Mouse (Mus musculus): Measurements from ENCODE around the gene Pes1. TPM values are rescaled to one million over a fixed set of nuclear protein-coding genes. Genes with fewer than 3 reads are reported as not detected.

Gene Pes1
- polyA plus RNA-seq, 1 experiment from 2014 or later: 64.9 TPM

GRCm38 (mm10) chr11:3973081-3973480, 9.3 kb downstream of the Pes1 start:
- no peak for ATAC-seq (ENCODE audit: insufficient number of reproducible peaks, insufficient read depth, low FRiP score, low read depth)
- H3K36me3 ChIP-seq (ENCODE audit: control insufficient read depth, insufficient read depth, low read length): peaks cover 81% of the 10 kb centered on the region
- no peaks in the 10 kb centered on the region for H3K4me1 ChIP-seq (ENCODE audit: control insufficient read depth, insufficient read depth, low read length)
- WGBS: 96% methylated on average over 7 of the region's 7 CpGs
- no peak overlapping the region for H3K4me2 ChIP-seq (replicated peaks; ENCODE audit: low read depth, low read length)
- no peaks in the 10 kb centered on the region for H3K9me3 ChIP-seq (ENCODE audit: control insufficient read depth, low read depth, low read length)
- no peak overlapping the region for H3K9ac ChIP-seq (replicated peaks; ENCODE audit: low read depth, low read length)
- no peak overlapping the region for H3K27ac ChIP-seq (ENCODE audit: low read length)
- no peak overlapping the region for H3K4me3 ChIP-seq (ENCODE audit: low read depth, low read length)
- H3K27me3 ChIP-seq (ENCODE audit: control insufficient read depth, insufficient read depth, low read length): no peaks in the 10 kb centered on the region

- WGBS: 91% methylated on average over 3 of the region's 3 CpGs
- Histone ChIP-seq H3K27ac (ENCODE audit: low read length) (no peak overlapping the region), H3K36me3 (ENCODE audit: control insufficient read depth, insufficient read depth, low read length) (peaks cover 89% of the 10 kb centered on the region), H3K4me3 (ENCODE audit: low read depth, low read length) (no peak overlapping the region), H3K27me3 (ENCODE audit: control insufficient read depth, insufficient read depth, low read length) (no peaks in the 10 kb centered on the region), H3K9ac (replicated peaks; ENCODE audit: low read depth, low read length) (no peak overlapping the region), H3K4me1 (ENCODE audit: control insufficient read depth, insufficient read depth, low read length) (no peaks in the 10 kb centered on the region), H3K9me3 (ENCODE audit: control insufficient read depth, low read depth, low read length) (no peaks in the 10 kb centered on the region), H3K4me2 (replicated peaks; ENCODE audit: low read depth, low read length) (no peak overlapping the region)
- no peak for ATAC-seq (ENCODE audit: insufficient number of reproducible peaks, insufficient read depth, low FRiP score, low read depth)
Measured at GRCm38 (mm10) chr11:3974311-3974710, 10.5 kb downstream of the Pes1 start.

- ATAC-seq (ENCODE audit: insufficient number of reproducible peaks, insufficient read depth, low FRiP score, low read depth): no peak
- Histone ChIP-seq H3K4me1 (ENCODE audit: control insufficient read depth, insufficient read depth, low read length) (no peaks in the 10 kb centered on the region), H3K9ac (replicated peaks; ENCODE audit: low read depth, low read length) (no peak within 1 kb of the TSS), H3K4me2 (replicated peaks; ENCODE audit: low read depth, low read length) (no peak within 1 kb of the TSS), H3K4me3 (ENCODE audit: low read depth, low read length) (no peak within 1 kb of the TSS), H3K27me3 (ENCODE audit: control insufficient read depth, insufficient read depth, low read length) (no peaks in the 10 kb centered on the region), H3K9me3 (ENCODE audit: control insufficient read depth, low read depth, low read length) (no peaks in the 10 kb centered on the region), H3K36me3 (ENCODE audit: control insufficient read depth, insufficient read depth, low read length) (peaks cover 73% of the 10 kb centered on the region), H3K27ac (ENCODE audit: low read length) (no peak within 1 kb of the TSS)
- WGBS: 94% methylated on average over 6 of the region's 6 CpGs
Measured at GRCm38 (mm10) chr11:3976678-3977077, 12.9 kb downstream of the Pes1 start, which contains the start of gene 4930556J24Rik. Gene 4930556J24Rik (minus strand): TSS chr11:3976778.

- no peaks in the 10 kb centered on the region for H3K9me3 ChIP-seq (ENCODE audit: control insufficient read depth, low read depth, low read length)
- H3K9ac ChIP-seq (replicated peaks; ENCODE audit: low read depth, low read length): no peak overlapping the region
- no peak overlapping the region for H3K4me2 ChIP-seq (replicated peaks; ENCODE audit: low read depth, low read length)
- no peak for ATAC-seq (ENCODE audit: insufficient number of reproducible peaks, insufficient read depth, low FRiP score, low read depth)
- no peaks in the 10 kb centered on the region for H3K4me1 ChIP-seq (ENCODE audit: control insufficient read depth, insufficient read depth, low read length)
- H3K27me3 ChIP-seq (ENCODE audit: control insufficient read depth, insufficient read depth, low read length): no peaks in the 10 kb centered on the region
- H3K36me3 ChIP-seq (ENCODE audit: control insufficient read depth, insufficient read depth, low read length): peaks cover 56% of the 10 kb centered on the region
- 90% methylated on average over 5 of the region's 5 CpGs for WGBS
- H3K4me3 ChIP-seq (ENCODE audit: low read depth, low read length): no peak overlapping the region
- H3K27ac ChIP-seq (ENCODE audit: low read length): no peak overlapping the region
Measured at GRCm38 (mm10) chr11:3978421-3978820, 14.6 kb downstream of the Pes1 start.

GRCm38 (mm10) chr11:3981536-3981935, 17.8 kb downstream of the Pes1 start:
- 78% methylated on average over 6 of the region's 6 CpGs for WGBS
- Histone ChIP-seq H3K27me3 (ENCODE audit: control insufficient read depth, insufficient read depth, low read length) (peaks cover 4% of the 10 kb centered on the region; the same call in 1 of the 2 replicates), H3K4me1 (ENCODE audit: control insufficient read depth, insufficient read depth, low read length) (no peaks in the 10 kb centered on the region), H3K27ac (ENCODE audit: low read length) (no peak overlapping the region), H3K9ac (replicated peaks; ENCODE audit: low read depth, low read length) (no peak overlapping the region), H3K9me3 (ENCODE audit: control insufficient read depth, low read depth, low read length) (no peaks in the 10 kb centered on the region), H3K36me3 (ENCODE audit: control insufficient read depth, insufficient read depth, low read length) (peaks cover 29% of the 10 kb centered on the region), H3K4me3 (ENCODE audit: low read depth, low read length) (no peak overlapping the region), H3K4me2 (replicated peaks; ENCODE audit: low read depth, low read length) (no peak overlapping the region)
- no peak for ATAC-seq (ENCODE audit: insufficient number of reproducible peaks, insufficient read depth, low FRiP score, low read depth)

- H3K27me3 ChIP-seq (ENCODE audit: control insufficient read depth, insufficient read depth, low read length): peaks cover 4% of the 10 kb centered on the region; the same call in 1 of the 2 replicates
- peak overlapping the region; percentile 54; the same call in 1 of the 2 replicates for H3K4me2 ChIP-seq (replicated peaks; ENCODE audit: low read depth, low read length)
- peak overlapping the region; percentile 29; the same call in 1 of the 2 replicates for H3K4me3 ChIP-seq (ENCODE audit: low read depth, low read length)
- ATAC-seq (ENCODE audit: insufficient number of reproducible peaks, insufficient read depth, low FRiP score, low read depth): 0 out of 2 replicates have a peak, but pooled peaks have one; percentile 35
- H3K36me3 ChIP-seq (ENCODE audit: control insufficient read depth, insufficient read depth, low read length): peaks cover 21% of the 10 kb centered on the region
- H3K9ac ChIP-seq (replicated peaks; ENCODE audit: low read depth, low read length): no peak overlapping the region
- H3K27ac ChIP-seq (ENCODE audit: low read length): peak overlapping the region; percentile 63; the same call in 1 of the 2 replicates
- no peaks in the 10 kb centered on the region for H3K9me3 ChIP-seq (ENCODE audit: control insufficient read depth, low read depth, low read length)
- no peaks in the 10 kb centered on the region for H3K4me1 ChIP-seq (ENCODE audit: control insufficient read depth, insufficient read depth, low read length)
- WGBS: 62% methylated on average over 7 of the region's 7 CpGs
Measured at GRCm38 (mm10) chr11:3982275-3983209, 18.8 kb downstream of the Pes1 start.

- H3K4me1 ChIP-seq (ENCODE audit: control insufficient read depth, insufficient read depth, low read length): no peaks in the 10 kb centered on the region
- peak within 1 kb of the TSS; percentile 83 for H3K27ac ChIP-seq (ENCODE audit: low read length)
- ATAC-seq (ENCODE audit: insufficient number of reproducible peaks, insufficient read depth, low FRiP score, low read depth): peak; percentile 84
- H3K27me3 ChIP-seq (ENCODE audit: control insufficient read depth, insufficient read depth, low read length): peaks cover 4% of the 10 kb centered on the region; the same call in 1 of the 2 replicates
- H3K4me3 ChIP-seq (ENCODE audit: low read depth, low read length): peak within 1 kb of the TSS; percentile 29
- 2% methylated on average over 35 of the region's 37 CpGs for whole genome bisulfite sequencing
- no peak within 1 kb of the TSS; the same call in 1 of the 2 replicates for H3K9ac ChIP-seq (replicated peaks; ENCODE audit: low read depth, low read length)
- peaks cover 12% of the 10 kb centered on the region for H3K36me3 ChIP-seq (ENCODE audit: control insufficient read depth, insufficient read depth, low read length)
- H3K9me3 ChIP-seq (ENCODE audit: control insufficient read depth, low read depth, low read length): no peaks in the 10 kb centered on the region
- H3K4me2 ChIP-seq (replicated peaks; ENCODE audit: low read depth, low read length): peak within 1 kb of the TSS; percentile 54
Measured at GRCm38 (mm10) chr11:3983291-3983862, 19.6 kb downstream of the Pes1 start, which contains the start of gene Gal3st1. Gene Gal3st1 (plus strand): TSS chr11:3983636.

Data from stomach, embryonic 14.5 days (tissue).